Mouse (Mus musculus) myocyte (in vitro differentiated cells): ENCODE measurements around the gene 1700020A23Rik. TPM values are rescaled to one million over a fixed set of nuclear protein-coding genes. Genes with fewer than 3 reads are reported as not detected.
"Not testable (repeated sequence)": the region's sequence is repeated elsewhere in the genome, so short reads cannot be mapped to it uniquely, and the experiment has no call there.

Experiments
- H3K27me3 ChIP-seq: one replicate; pipeline ENCODE4 v1.6.1; 2011; ENCODE audit not compliant: control insufficient read depth, insufficient read depth, insufficient read length
- H3K36me3 ChIP-seq: one replicate; pipeline ENCODE4 v1.6.1; 2011; ENCODE audit not compliant: control insufficient read depth, insufficient read depth
- H3K4me2 ChIP-seq: one replicate; pipeline ENCODE4 v1.6.1; 2011; ENCODE audit warnings: low read depth, control low read depth
- H3K4me3 ChIP-seq: one replicate; pipeline ENCODE4 v1.5.1; 2011; ENCODE audit warnings: mild to moderate bottlenecking, control low read depth, moderate library complexity
- H3K79me2 ChIP-seq: one replicate; pipeline ENCODE4 v1.6.1; 2011; ENCODE audit not compliant: control insufficient read depth, insufficient read depth
- H3ac ChIP-seq: one replicate; pipeline ENCODE4 v1.6.1; 2011; ENCODE audit not compliant: control insufficient read depth, insufficient read length
- CEBPB ChIP-seq: IDR thresholded peaks from 2 replicates; pipeline ENCODE4 v1.6.1; 2011; ENCODE audit warnings: mild to moderate bottlenecking, moderate library complexity; ENCODE audit not compliant: poor library complexity, insufficient read depth, severe bottlenecking
- E2F4 ChIP-seq: IDR thresholded peaks from one replicate; pipeline ENCODE4 v1.6.1; 2011; ENCODE audit warnings: mild to moderate bottlenecking, control low read depth, moderate library complexity; ENCODE audit not compliant: insufficient read depth
- MAX ChIP-seq: IDR thresholded peaks from one replicate; pipeline ENCODE4 v1.6.1; 2011; ENCODE audit warnings: low read depth, mild to moderate bottlenecking, control low read depth
- MYOD1 ChIP-seq, 3 experiments: IDR thresholded peaks; one replicate each; pipeline ENCODE4 v1.6.1; 2011; ENCODE audit warnings: control low read depth in 2 of 3, low read depth in 2 of 3, mild to moderate bottlenecking in 2 of 3, moderate library complexity in 1 of 3; ENCODE audit not compliant: insufficient read length in 2 of 3, control insufficient read depth in 1 of 3
- MYOG ChIP-seq, 3 experiments: IDR thresholded peaks; one replicate each; pipeline ENCODE4 v1.6.1; 2011; ENCODE audit warnings: control low read depth in 2 of 3, low read depth in 2 of 3, mild to moderate bottlenecking in 2 of 3; ENCODE audit not compliant: insufficient read length in 2 of 3, control insufficient read depth in 1 of 3, insufficient read depth in 1 of 3
- POLR2A ChIP-seq: IDR thresholded peaks from one replicate; pipeline ENCODE4 v1.6.1; 2011; ENCODE audit warnings: low read depth, mild to moderate bottlenecking, control low read depth, moderate library complexity; ENCODE audit not compliant: insufficient read length
- POLR2AphosphoS2 ChIP-seq: IDR thresholded peaks from one replicate; pipeline ENCODE4 v1.6.1; 2011; ENCODE audit warnings: low read depth, control low read depth; ENCODE audit not compliant: insufficient read length
- REST ChIP-seq: IDR thresholded peaks from one replicate; pipeline ENCODE4 v1.6.1; 2011; ENCODE audit warnings: mild to moderate bottlenecking, control low read depth, moderate library complexity; ENCODE audit not compliant: insufficient read depth, insufficient read length
- SRF ChIP-seq: IDR thresholded peaks from one replicate; pipeline ENCODE4 v1.6.1; 2011; ENCODE audit warnings: low read depth; ENCODE audit not compliant: control insufficient read depth, insufficient read length
- TCF12 ChIP-seq: IDR thresholded peaks from one replicate; pipeline ENCODE4 v1.6.1; 2011; ENCODE audit warnings: mild to moderate bottlenecking, control low read depth; ENCODE audit not compliant: poor library complexity, insufficient read depth, severe bottlenecking
- TCF3 ChIP-seq: IDR thresholded peaks from one replicate; pipeline ENCODE4 v1.6.1; 2011; ENCODE audit warnings: low read depth, control low read depth; ENCODE audit not compliant: insufficient read length
- USF1 ChIP-seq: IDR thresholded peaks from one replicate; pipeline ENCODE4 v1.6.1; 2011; ENCODE audit warnings: low read depth, mild to moderate bottlenecking, control low read depth, moderate library complexity
- polyA plus RNA-seq: library from polyadenylated mRNA; unstranded; fragments of >200 nt; fragmentation: generic; extraction: Trizol; gene quantifications from one replicate; pipeline ENCODE4 v1.2.1, GENCODE M21; 2012; ENCODE audit warnings: missing spikeins

The 1700020A23Rik gene
- polyA plus RNA-seq, 1 experiment, result not detected

DNA sequence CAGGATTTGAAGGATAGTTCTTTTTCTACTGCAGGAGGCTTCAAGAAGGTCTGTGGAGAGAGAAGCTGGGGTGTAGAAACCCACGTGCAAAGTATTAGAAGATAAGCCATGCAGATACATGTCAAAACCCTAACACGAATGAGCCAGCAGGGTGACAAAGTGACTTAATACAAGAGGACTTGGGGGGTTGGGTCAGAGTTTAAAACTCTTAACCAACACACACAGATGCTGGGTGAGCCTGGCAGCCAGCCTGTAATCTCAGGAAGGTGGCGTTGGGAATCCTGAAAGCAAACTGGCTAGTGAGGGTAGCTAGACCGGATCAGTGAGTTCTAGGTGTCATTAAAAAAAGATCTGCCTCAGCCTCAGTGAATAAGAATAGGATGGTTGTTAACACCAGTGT, 37.7 kb upstream of the 1700020A23Rik start:
- TF ChIP-seq POLR2A, result no peak
- TF ChIP-seq E2F4, result no peak
- no peak for TF ChIP-seq SRF
- TF ChIP-seq USF1, result no peak
- TF ChIP-seq CEBPB, result no peak
- TF ChIP-seq MYOG (IDR thresholded peaks at IDR 0.05; ENCODE audit: control insufficient read depth in 1 of 3, insufficient read depth in 1 of 3, insufficient read length in 2 of 3, low read depth in 2 of 3), result no peak
- TF ChIP-seq REST, result no peak
- no peak for TF ChIP-seq POLR2AphosphoS2
- TF ChIP-seq MYOD1 (IDR thresholded peaks at IDR 0.05; ENCODE audit: control insufficient read depth in 1 of 3, insufficient read length in 2 of 3, low read depth in 2 of 3), result no peak
- TF ChIP-seq TCF3, result no peak
- no peak for TF ChIP-seq MAX
- no peak for TF ChIP-seq TCF12
- H3K79me2 ChIP-seq, result no peaks in the 10 kb centered on the region
- H3K36me3 ChIP-seq, result no peaks in the 10 kb centered on the region
- no peak overlapping the region for H3K4me3 ChIP-seq
- H3ac ChIP-seq, result no peak overlapping the region
- H3K27me3 ChIP-seq, result peaks cover 52% of the 10 kb centered on the region
- H3K4me2 ChIP-seq, result no peak overlapping the region

DNA sequence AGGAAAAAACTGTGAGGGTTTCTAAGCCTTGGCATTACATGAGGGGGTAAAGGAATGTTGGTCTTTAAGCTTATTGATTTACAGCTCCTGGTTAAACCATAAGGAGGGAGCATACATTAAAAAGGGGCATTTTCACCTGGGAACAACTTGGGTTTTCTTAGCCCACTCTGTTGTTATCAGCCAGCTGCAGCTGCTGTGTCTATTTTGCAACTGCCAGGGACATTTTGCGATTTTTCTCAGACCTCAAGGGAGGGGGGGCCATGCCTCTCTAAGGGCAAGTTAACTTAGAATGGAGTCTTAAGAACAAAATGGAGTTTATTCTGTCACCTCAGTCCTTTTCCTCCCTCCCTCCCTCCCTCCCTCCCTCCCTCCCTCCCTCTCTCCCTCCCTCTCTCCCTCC, 32.0 kb upstream of the 1700020A23Rik start:
- H3K4me3 ChIP-seq, H3K79me2 ChIP-seq, H3K36me3 ChIP-seq, H3ac ChIP-seq, H3K4me2 ChIP-seq: not testable (repeated sequence)
- peaks cover 44% of the 10 kb centered on the region for H3K27me3 ChIP-seq

DNA sequence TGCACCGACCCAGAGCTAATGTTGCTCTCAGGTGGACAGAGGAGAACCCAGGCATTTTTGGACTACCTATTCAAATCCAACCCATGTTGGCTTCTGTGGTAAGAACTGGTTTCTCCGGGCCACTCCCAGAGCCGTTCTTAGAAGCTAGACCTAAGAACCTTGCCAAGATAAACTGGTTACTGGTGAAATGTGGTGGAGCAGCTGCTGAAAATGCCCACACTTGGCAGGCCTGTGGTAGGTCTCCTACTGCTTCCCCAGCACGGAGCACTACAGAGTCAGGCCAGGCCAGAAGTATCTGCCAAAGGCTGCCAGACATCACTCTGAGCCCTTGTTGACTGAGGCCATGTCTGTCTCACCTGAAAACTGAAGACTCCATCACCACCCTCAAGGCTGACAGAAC, 30.1 kb upstream of the 1700020A23Rik start:
- H3K36me3 ChIP-seq, result no peaks in the 10 kb centered on the region
- TF ChIP-seq TCF12, result no peak
- peak in 2 of 3 experiments; percentile 46 to 67 for TF ChIP-seq MYOG (IDR thresholded peaks at IDR 0.05; ENCODE audit: control insufficient read depth in 1 of 3, insufficient read depth in 1 of 3, insufficient read length in 2 of 3, low read depth in 2 of 3)
- peak in 2 of 3 experiments; percentile 25 to 64 for TF ChIP-seq MYOD1 (IDR thresholded peaks at IDR 0.05; ENCODE audit: control insufficient read depth in 1 of 3, insufficient read length in 2 of 3, low read depth in 2 of 3)
- H3K4me2 ChIP-seq, result no peak overlapping the region
- no peaks in the 10 kb centered on the region for H3K79me2 ChIP-seq
- H3K4me3 ChIP-seq, result no peak overlapping the region
- no peak overlapping the region for H3ac ChIP-seq
- peaks cover 42% of the 10 kb centered on the region for H3K27me3 ChIP-seq

DNA sequence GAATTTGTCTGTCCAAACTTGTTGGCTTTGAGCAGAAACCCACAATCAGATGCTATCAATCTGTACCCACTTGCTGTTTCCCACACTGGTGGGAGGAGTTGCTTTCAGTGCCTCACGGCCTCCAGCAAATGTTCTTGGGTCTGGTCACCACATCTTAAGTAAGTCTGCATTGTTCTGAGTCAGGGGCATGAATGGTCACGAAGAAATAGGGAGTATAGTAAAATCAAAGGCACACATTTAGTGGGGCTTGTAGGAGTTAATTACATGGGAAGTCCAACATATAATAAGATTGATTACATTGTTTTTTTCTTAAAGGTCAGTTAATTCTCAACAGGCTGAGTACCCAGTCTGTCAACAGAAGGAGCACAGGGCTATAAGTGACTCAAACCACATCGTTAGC, 21.9 kb upstream of the 1700020A23Rik start:
- no peak overlapping the region for H3K4me3 ChIP-seq
- H3K79me2 ChIP-seq, result no peaks in the 10 kb centered on the region
- peaks cover 17% of the 10 kb centered on the region for H3K27me3 ChIP-seq
- H3K36me3 ChIP-seq, result no peaks in the 10 kb centered on the region
- no peak overlapping the region for H3ac ChIP-seq
- TF ChIP-seq POLR2A, result no peak
- TF ChIP-seq TCF3, result no peak
- no peak for TF ChIP-seq MYOD1 (IDR thresholded peaks at IDR 0.05; ENCODE audit: control insufficient read depth in 1 of 3, insufficient read length in 2 of 3, low read depth in 2 of 3)
- TF ChIP-seq SRF, result no peak
- no peak for TF ChIP-seq MYOG (IDR thresholded peaks at IDR 0.05; ENCODE audit: control insufficient read depth in 1 of 3, insufficient read depth in 1 of 3, insufficient read length in 2 of 3, low read depth in 2 of 3)
- no peak for TF ChIP-seq CEBPB
- no peak for TF ChIP-seq MAX
- H3K4me2 ChIP-seq, result no peak overlapping the region

DNA sequence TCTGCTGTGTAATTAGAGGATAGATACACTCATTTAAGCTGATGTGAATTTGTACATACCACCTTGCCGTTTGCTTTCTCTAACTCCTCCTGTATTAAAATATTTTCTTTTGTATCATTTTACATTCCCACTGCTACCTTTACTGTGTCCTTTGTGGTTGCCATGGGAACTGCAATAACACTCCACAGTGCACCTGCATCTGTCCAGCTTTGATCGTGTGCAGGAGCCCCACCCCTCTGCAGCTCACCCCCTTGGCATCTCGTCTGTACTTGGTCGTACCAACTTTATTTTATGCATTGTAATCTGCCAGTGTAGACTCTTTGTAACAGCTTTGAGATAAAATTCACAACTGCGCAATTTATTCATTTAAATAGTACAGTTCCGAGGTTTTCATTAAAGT, 21.2 kb upstream of the 1700020A23Rik start:
- H3K4me3 ChIP-seq, result no peak overlapping the region
- no peak overlapping the region for H3ac ChIP-seq
- TF ChIP-seq REST (no peak), TCF12 (no peak), POLR2A (no peak), E2F4 (no peak), MAX (no peak), USF1 (no peak), POLR2AphosphoS2 (no peak), MYOG (IDR thresholded peaks at IDR 0.05; ENCODE audit: control insufficient read depth in 1 of 3, insufficient read depth in 1 of 3, insufficient read length in 2 of 3, low read depth in 2 of 3) (no peak), TCF3 (no peak), SRF (no peak)
- H3K27me3 ChIP-seq, result peaks cover 15% of the 10 kb centered on the region
- H3K79me2 ChIP-seq, result no peaks in the 10 kb centered on the region
- no peaks in the 10 kb centered on the region for H3K36me3 ChIP-seq
- H3K4me2 ChIP-seq, result no peak overlapping the region

DNA sequence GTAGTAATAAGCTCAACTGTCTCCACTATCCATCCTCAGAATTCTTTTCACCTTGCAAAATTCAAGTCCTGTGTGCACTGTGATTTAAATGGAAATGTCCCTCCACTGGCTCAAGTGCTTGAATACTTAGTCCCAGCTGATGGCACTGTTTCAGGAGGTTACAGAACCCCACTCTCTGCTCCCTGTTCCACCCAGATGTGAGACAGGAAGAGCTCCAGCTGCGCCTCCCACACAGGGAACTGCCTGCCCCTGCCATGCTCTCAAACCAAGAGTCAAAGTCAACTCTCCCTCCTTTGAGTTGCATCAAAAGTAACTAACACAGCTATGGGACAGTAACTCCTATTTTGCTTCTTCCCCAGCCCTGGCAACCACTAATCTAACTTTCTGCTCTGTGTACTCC, 18.8 kb upstream of the 1700020A23Rik start:
- H3K4me2 ChIP-seq, result no peak overlapping the region
- no peaks in the 10 kb centered on the region for H3K36me3 ChIP-seq

More for the DNA sequence above, 18.8 kb upstream of the 1700020A23Rik start:
- no peak overlapping the region for H3ac ChIP-seq
- TF ChIP-seq MYOG (IDR thresholded peaks at IDR 0.05; ENCODE audit: control insufficient read depth in 1 of 3, insufficient read depth in 1 of 3, insufficient read length in 2 of 3, low read depth in 2 of 3), result no peak
- no peak for TF ChIP-seq CEBPB
- TF ChIP-seq POLR2A, result no peak
- TF ChIP-seq TCF12, result no peak
- no peak for TF ChIP-seq REST
- no peak for TF ChIP-seq TCF3
- no peak for TF ChIP-seq MAX
- TF ChIP-seq SRF, result no peak
- no peak for TF ChIP-seq MYOD1 (IDR thresholded peaks at IDR 0.05; ENCODE audit: control insufficient read depth in 1 of 3, insufficient read length in 2 of 3, low read depth in 2 of 3)
- no peak for TF ChIP-seq E2F4
- TF ChIP-seq POLR2AphosphoS2, result no peak
- no peak for TF ChIP-seq USF1
- no peak overlapping the region for H3K4me3 ChIP-seq
- peaks cover 17% of the 10 kb centered on the region for H3K27me3 ChIP-seq
- no peaks in the 10 kb centered on the region for H3K79me2 ChIP-seq
